Mouse (Mus musculus) lung, embryonic 16.5 days (tissue): ENCODE measurements around the gene Cfap126. TPM values are rescaled to one million over a fixed set of nuclear protein-coding genes. Genes with fewer than 3 reads are reported as not detected.
"Not testable (repeated sequence)": the region's sequence is repeated elsewhere in the genome, so short reads cannot be mapped to it uniquely, and the experiment has no call there.

Experiments
- ATAC-seq: fragments of 200-750 bp; cut with Nextera tagmentation; 2 replicates; pipeline ENCODE4 v1.8.0; 2017; ENCODE audit warnings: low read depth, mild to moderate bottlenecking, moderate library complexity
- H3K27ac ChIP-seq: fragments of 300-500 bp; sonication (generic); 2 replicates; pipeline ENCODE4 v1.5.1; 2014; ENCODE audit warnings: mild to moderate bottlenecking, control low read depth, low read length
- H3K27me3 ChIP-seq: fragments of 300-500 bp; sonication (generic); 2 replicates; pipeline ENCODE4 v1.6.1; 2014; ENCODE audit warnings: low read depth, low read length, mixed read lengths; ENCODE audit not compliant: control insufficient read depth, insufficient read depth
- H3K36me3 ChIP-seq: fragments of 300-500 bp; sonication (generic); 2 replicates; pipeline ENCODE4 v1.6.1; 2014; ENCODE audit warnings: low read length; ENCODE audit not compliant: control insufficient read depth, insufficient read depth
- H3K4me1 ChIP-seq: fragments of 300-500 bp; sonication (generic); replicated peaks from 2 replicates; pipeline ENCODE4 v1.6.1; 2014; ENCODE audit warnings: low read length, mixed read lengths; ENCODE audit not compliant: control insufficient read depth, insufficient read depth
- H3K4me2 ChIP-seq: fragments of 300-500 bp; sonication (generic); 2 replicates; pipeline ENCODE4 v1.6.1; 2014; ENCODE audit warnings: low read depth, low read length, control low read depth
- H3K4me3 ChIP-seq: fragments of 300-500 bp; sonication (generic); 2 replicates; pipeline ENCODE4 v1.5.1; 2014; ENCODE audit warnings: mild to moderate bottlenecking, low read length, control low read depth
- H3K9ac ChIP-seq: fragments of 300-500 bp; sonication (generic); 2 replicates; pipeline ENCODE4 v1.6.1; 2014; ENCODE audit warnings: low read length, control low read depth
- H3K9me3 ChIP-seq: fragments of 300-500 bp; sonication (generic); 2 replicates; pipeline ENCODE4 v1.6.1; 2016; ENCODE audit warnings: low read length; ENCODE audit not compliant: control insufficient read depth
- WGBS: fragments of 180-500 bp; shearing (Covaris S2); extraction: QIAGEN DNeasy Blood & Tissue Kit; methylation state at CpG from one replicate; pipeline ENCODE4 v1.1.7; 2014; 5-methylcytosine and 5-hydroxymethylcytosine counted together
- polyA plus RNA-seq: library from polyadenylated mRNA; unstranded; fragments of >200 nt; fragmentation: Nextera tagmentation; extraction: Ambion mirVana; gene quantifications from 2 replicates; pipeline ENCODE4 v1.2.1, GENCODE M21; 2015

The Cfap126 gene
- polyA plus RNA-seq, 1 experiment from 2014 or later = 15.7 TPM

- not testable (repeated sequence) for H3K27ac ChIP-seq, H3K9me3 ChIP-seq, H3K9ac ChIP-seq, H3K36me3 ChIP-seq, H3K4me3 ChIP-seq, H3K4me1 ChIP-seq, H3K27me3 ChIP-seq
- ATAC-seq = peak; percentile 43; the same call in 1 of the 2 replicates
- 4% methylated on average over 10 of the region's 10 CpGs for WGBS
- H3K4me2 ChIP-seq = peak overlapping the region; percentile 5; the same call in 1 of the 2 replicates
Observed at GRCm38 (mm10) chr1:171088237-171088869, 25.4 kb upstream of the Cfap126 start.

DNA sequence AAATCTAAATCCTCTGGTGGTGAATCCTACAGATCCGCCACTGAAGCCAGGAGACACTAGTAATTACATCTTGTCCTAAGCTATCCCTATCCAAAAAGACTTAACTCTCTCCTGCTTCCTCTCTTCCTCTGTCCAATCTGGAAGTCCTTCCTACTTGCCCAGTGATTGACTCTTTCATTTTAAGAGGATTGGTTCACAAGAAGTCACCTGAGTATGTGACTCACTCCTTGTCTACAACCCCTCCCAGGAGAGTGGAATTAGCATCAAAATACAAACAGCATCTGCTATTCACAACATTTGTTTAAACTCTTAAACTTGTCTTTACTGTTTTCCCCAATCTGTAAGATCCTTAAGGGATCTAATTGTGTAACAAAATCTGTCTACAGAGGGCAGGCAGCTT is 23.8 kb upstream of the Cfap126 start:
- peaks cover 7% of the 10 kb centered on the region for H3K27me3 ChIP-seq
- H3K4me2 ChIP-seq = no peak overlapping the region
- no peak overlapping the region for H3K9ac ChIP-seq
- 96% methylated on average over 1 of the region's 1 CpGs for WGBS
- no peak overlapping the region for H3K4me3 ChIP-seq
- no peak overlapping the region for H3K27ac ChIP-seq
- H3K9me3 ChIP-seq = no peaks in the 10 kb centered on the region
- no peak for ATAC-seq
- H3K36me3 ChIP-seq = no peaks in the 10 kb centered on the region
- peaks cover 2% of the 10 kb centered on the region; the same call in 1 of the 2 replicates for H3K4me1 ChIP-seq

GRCm38 (mm10) chr1:171090761-171091160 is 23.0 kb upstream of the Cfap126 start:
- Histone ChIP-seq H3K4me2 (no peak overlapping the region), H3K9me3 (no peaks in the 10 kb centered on the region), H3K36me3 (no peaks in the 10 kb centered on the region), H3K4me3 (no peak overlapping the region), H3K27me3 (peaks cover 5% of the 10 kb centered on the region), H3K4me1 (peaks cover 2% of the 10 kb centered on the region; the same call in 1 of the 2 replicates), H3K27ac (no peak overlapping the region), H3K9ac (no peak overlapping the region)
- no peak for ATAC-seq
- whole genome bisulfite sequencing = 59% methylated on average over 2 of the region's 2 CpGs

DNA sequence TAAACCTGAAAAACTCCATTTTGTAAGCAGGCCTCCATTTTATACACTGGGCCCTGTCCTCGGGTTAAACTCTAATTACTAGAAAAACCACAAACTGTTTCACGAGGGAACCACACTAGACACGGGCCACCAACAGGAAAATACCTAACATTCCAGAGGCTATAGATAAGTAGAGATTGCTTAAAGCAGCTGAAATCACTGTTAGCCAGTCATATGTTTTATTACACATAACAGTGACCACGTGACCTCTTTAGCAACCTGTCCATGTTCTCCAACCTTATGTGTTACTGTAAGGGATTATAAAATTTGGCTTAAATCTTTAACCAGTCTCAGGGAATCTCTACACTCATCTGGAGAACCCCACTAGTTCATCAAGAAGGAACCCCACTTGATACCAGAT is 19.3 kb upstream of the Cfap126 start:
- H3K27me3 ChIP-seq = no peaks in the 10 kb centered on the region
- no peaks in the 10 kb centered on the region for H3K9me3 ChIP-seq
- 39% methylated on average over 4 of the region's 4 CpGs for WGBS
- peak overlapping the region; percentile 26 for H3K27ac ChIP-seq
- H3K36me3 ChIP-seq = no peaks in the 10 kb centered on the region
- peaks cover 4% of the 10 kb centered on the region; the same call in 1 of the 2 replicates for H3K4me1 ChIP-seq
- H3K4me2 ChIP-seq = no peak overlapping the region
- H3K4me3 ChIP-seq = no peak overlapping the region
- H3K9ac ChIP-seq = no peak overlapping the region
- peak; percentile 26; the same call in 1 of the 2 replicates for ATAC-seq

DNA sequence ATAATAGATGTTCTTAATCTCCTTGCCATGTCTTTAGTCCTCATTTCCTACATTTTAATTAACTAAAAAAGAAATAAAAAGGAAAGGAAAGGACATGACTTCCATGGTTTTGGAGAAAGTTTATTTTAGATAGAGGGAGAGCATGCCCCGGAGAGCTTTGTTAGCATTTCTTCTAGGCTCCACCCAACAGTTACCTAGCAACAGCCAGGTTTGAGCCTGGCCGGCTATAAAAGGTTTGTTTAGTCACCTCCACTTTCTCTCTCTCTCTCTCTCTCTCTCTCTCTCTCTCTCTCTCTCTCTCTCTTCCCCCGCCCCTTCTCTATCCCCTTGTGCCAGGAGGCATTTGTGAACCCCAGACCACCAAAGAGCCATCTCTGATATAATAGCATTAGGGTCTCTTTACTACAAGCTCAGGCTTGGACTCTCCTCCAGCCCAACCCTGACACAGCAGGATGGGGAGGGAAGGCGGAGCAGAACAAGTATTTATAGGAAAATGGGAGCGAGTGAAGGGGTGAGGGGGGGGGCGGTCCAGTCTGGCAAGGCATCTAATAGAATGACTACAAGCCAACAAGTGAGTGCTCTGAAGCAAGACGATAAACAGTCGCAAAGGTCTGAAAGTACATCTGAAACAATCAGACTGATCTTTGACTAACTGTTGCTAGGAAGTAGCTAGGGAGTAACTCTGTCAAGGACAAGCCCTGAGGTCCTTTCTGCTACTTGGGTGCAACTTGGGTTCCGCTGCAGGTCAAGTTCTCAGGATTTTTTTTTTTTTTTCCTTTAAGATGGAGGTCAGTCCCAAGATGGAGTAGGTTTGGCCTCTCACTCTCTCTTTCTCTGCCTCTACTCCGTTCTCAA is 17.4 kb upstream of the Cfap126 start:
- WGBS = 16% methylated on average over 10 of the region's 10 CpGs
- Histone ChIP-seq H3K27me3 (no peaks in the 10 kb centered on the region), H3K4me2 (peak overlapping the region; percentile 38), H3K4me1 (peaks cover 4% of the 10 kb centered on the region; the same call in 1 of the 2 replicates), H3K27ac (peak overlapping the region; percentile 80), H3K36me3 (no peaks in the 10 kb centered on the region), H3K9ac (no peak overlapping the region), H3K9me3 (no peaks in the 10 kb centered on the region), H3K4me3 (no peak overlapping the region)
- peak; percentile 71 for ATAC-seq

- ATAC-seq = no peak
- no peaks in the 10 kb centered on the region for H3K9me3 ChIP-seq
Observed at GRCm38 (mm10) chr1:171097136-171097535, 16.6 kb upstream of the Cfap126 start.

DNA sequence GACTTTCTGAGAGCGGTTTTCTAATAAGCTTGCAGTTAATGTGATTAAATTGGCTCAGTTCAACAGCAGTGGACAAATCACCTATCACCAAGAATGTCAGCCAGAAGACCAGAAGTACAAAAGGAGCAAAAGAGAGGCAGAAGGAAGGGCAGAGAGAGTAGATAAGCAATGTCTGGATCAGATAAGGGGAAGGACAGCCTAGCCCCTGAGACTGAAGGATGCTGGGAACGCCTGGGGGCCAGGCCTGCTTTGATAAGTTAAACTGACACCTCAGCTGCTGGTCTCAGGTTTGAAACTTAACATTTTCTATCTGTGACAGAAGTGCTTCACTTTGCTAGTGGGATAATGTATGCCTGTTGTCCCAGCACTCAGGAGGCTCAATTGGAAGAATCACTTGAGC is 16.1 kb upstream of the Cfap126 start:
- H3K4me1 ChIP-seq = peaks cover 4% of the 10 kb centered on the region; the same call in 1 of the 2 replicates
- 25% methylated on average over 2 of the region's 2 CpGs for WGBS
- H3K36me3 ChIP-seq = no peaks in the 10 kb centered on the region
- no peak for ATAC-seq
- H3K27ac ChIP-seq = no peak overlapping the region
- H3K27me3 ChIP-seq = no peaks in the 10 kb centered on the region
- no peak overlapping the region for H3K4me3 ChIP-seq
- H3K4me2 ChIP-seq = no peak overlapping the region
- H3K9ac ChIP-seq = no peak overlapping the region
- no peaks in the 10 kb centered on the region for H3K9me3 ChIP-seq

More at GRCm38 (mm10) chr1:171097136-171097535, 16.6 kb upstream of the Cfap126 start:
- Histone ChIP-seq H3K36me3 (no peaks in the 10 kb centered on the region), H3K27ac (no peak overlapping the region; the same call in 1 of the 2 replicates), H3K4me3 (no peak overlapping the region), H3K27me3 (no peaks in the 10 kb centered on the region), H3K4me2 (no peak overlapping the region), H3K4me1 (peaks cover 4% of the 10 kb centered on the region; the same call in 1 of the 2 replicates), H3K9ac (no peak overlapping the region)

GRCm38 (mm10) chr1:171101033-171101432 is 12.7 kb upstream of the Cfap126 start:
- ATAC-seq = no peak
- H3K9me3 ChIP-seq = no peaks in the 10 kb centered on the region
- no peaks in the 10 kb centered on the region for H3K27me3 ChIP-seq
- H3K4me2 ChIP-seq = no peak overlapping the region
- H3K36me3 ChIP-seq = no peaks in the 10 kb centered on the region
- H3K4me1 ChIP-seq = peaks cover 8% of the 10 kb centered on the region
- H3K9ac ChIP-seq = no peak overlapping the region
- no peak overlapping the region for H3K27ac ChIP-seq
- no peak overlapping the region for H3K4me3 ChIP-seq
- 48% methylated on average over 2 of the region's 2 CpGs for WGBS
